Comparison of ENCODE assay signal across 16 mouse cellular contexts in genomic region chr5:110274846-110275245, GRCm38 (mm10).
"Had no signal": no experiment of that assay in that cellular context is flagged by ENCODE, and none has a peak within 500 bp of the region (broad histone marks: within the 10 kb centered on the region; RNA-seq: fewer than 3 reads in every experiment).

No protein-coding gene starts in this region.

- H3K36me3 ChIP-seq: midbrain, embryonic 13.5 days; midbrain, embryonic 15.5 days; neural tube, embryonic 12.5 days; stomach, embryonic 15.5 days had no signal

- H3K4me3 ChIP-seq: liver, embryonic 15.5 days; megakaryocyte, embryonic 14.5 days; midbrain, embryonic 13.5 days; midbrain, embryonic 15.5 days; neural tube, embryonic 12.5 days; stomach, embryonic 15.5 days had no signal

- H3K4me2 ChIP-seq: liver, embryonic 15.5 days; lung, embryonic 14.5 days; midbrain, embryonic 11.5 days; midbrain, embryonic 13.5 days; midbrain, embryonic 15.5 days; neural tube, embryonic 12.5 days; stomach, embryonic 15.5 days had no signal

- ATAC-seq: liver, postnatal 0 days; midbrain, embryonic 13.5 days; midbrain, embryonic 15.5 days had no signal

- H3K9me3 ChIP-seq: liver, embryonic 15.5 days; megakaryocyte, embryonic 14.5 days; midbrain, embryonic 13.5 days; midbrain, embryonic 15.5 days; neural tube, embryonic 12.5 days; stomach, embryonic 15.5 days had no signal

- H3K9ac ChIP-seq: liver, embryonic 15.5 days; liver, postnatal 0 days; lung, embryonic 14.5 days; midbrain, embryonic 13.5 days; midbrain, embryonic 15.5 days; neural tube, embryonic 12.5 days; stomach, embryonic 15.5 days had no signal

- H3K27me3 ChIP-seq: liver, embryonic 15.5 days; megakaryocyte, embryonic 14.5 days; midbrain, embryonic 13.5 days; midbrain, embryonic 15.5 days; neural tube, embryonic 12.5 days; stomach, embryonic 15.5 days had no signal

- H3K4me1 ChIP-seq: midbrain, embryonic 13.5 days; midbrain, embryonic 15.5 days; neural tube, embryonic 12.5 days; stomach, embryonic 15.5 days had no signal

- DNase-seq: liver, postnatal 0 days; lung, embryonic 14.5 days; lung, postnatal 14 days; right cerebral cortex, postnatal 14 days; thymus, adult 2 months; thymus, postnatal 25 days; thymus, postnatal 4 days had no signal

- H3K27ac ChIP-seq: liver, embryonic 15.5 days; macrophage; midbrain, embryonic 13.5 days; midbrain, embryonic 15.5 days; neural tube, embryonic 12.5 days; stomach, embryonic 15.5 days; stomach, postnatal 0 days had no signal
